Mouse (Mus musculus) thymus, adult 2 months (tissue): ENCODE results near the gene Pnliprp2. TPM values are rescaled to one million over a fixed set of nuclear protein-coding genes. Genes with fewer than 3 reads are reported as not detected.

Experiments
- DNase-seq: peaks from one replicate; pipeline ENCODE4 v3.0.0; 2021
- H3K27ac ChIP-seq: fragments of 200-500 bp; 2 replicates; pipeline ENCODE4 v1.5.1; 2012; ENCODE audit warnings: low read length, control low read depth; ENCODE audit not compliant: control insufficient read depth, insufficient read depth
- H3K27me3 ChIP-seq: fragments of 200-500 bp; 2 replicates; pipeline ENCODE4 v1.6.1; 2012; ENCODE audit warnings: mild to moderate bottlenecking, low read length, moderate library complexity, mixed read lengths; ENCODE audit not compliant: control insufficient read depth, insufficient read depth
- H3K36me3 ChIP-seq: fragments of 200-500 bp; 2 replicates; pipeline ENCODE4 v1.6.1; 2012; ENCODE audit warnings: mild to moderate bottlenecking, low read length, moderate library complexity; ENCODE audit not compliant: control insufficient read depth, insufficient read depth
- H3K4me1 ChIP-seq: fragments of 200-500 bp; replicated peaks from 2 replicates; pipeline ENCODE4 v1.6.1; 2012; ENCODE audit warnings: low read length; ENCODE audit not compliant: control insufficient read depth, insufficient read depth
- H3K4me3 ChIP-seq: fragments of 200-500 bp; 2 replicates; pipeline ENCODE4 v1.5.1; 2012; ENCODE audit warnings: mild to moderate bottlenecking, low read length, control low read depth, moderate library complexity; ENCODE audit not compliant: control insufficient read depth, insufficient read depth
- CTCF ChIP-seq: fragments of 200-500 bp; IDR thresholded peaks from 2 replicates; pipeline ENCODE4 v1.5.1; 2012; ENCODE audit warnings: mild to moderate bottlenecking, control low read depth, low read length, moderate library complexity, borderline replicate concordance; ENCODE audit not compliant: control insufficient read depth, poor library complexity, insufficient read depth; ENCODE audit errors: extremely low read depth
- POLR2A ChIP-seq: fragments of 200-500 bp; IDR thresholded peaks from 2 replicates; pipeline ENCODE4 v1.6.1; 2012; ENCODE audit warnings: mild to moderate bottlenecking, low read length, control low read depth, moderate library complexity; ENCODE audit not compliant: control insufficient read depth, poor library complexity, insufficient read depth; ENCODE audit errors: extremely low read depth
- WGBS: fragments of 180-500 bp; shearing (Covaris S2); methylation state at CpG from one replicate; pipeline ENCODE4 v1.1.7; 2018; 5-methylcytosine and 5-hydroxymethylcytosine counted together
- polyA plus RNA-seq: library from polyadenylated mRNA; depleted of rRNA; stranded (reverse); fragments of >200 nt; gene quantifications from 2 replicates; pipeline ENCODE4 v1.2.3, GENCODE M21; 2012

The Pnliprp2 gene
- polyA plus RNA-seq, 1 experiment: not detected

- DNase-seq: no peak
- H3K4me3 ChIP-seq: no peak overlapping the region
- no peaks in the 10 kb centered on the region for H3K36me3 ChIP-seq
- H3K27me3 ChIP-seq: no peaks in the 10 kb centered on the region
- TF ChIP-seq CTCF: no peak
- no peak for TF ChIP-seq POLR2A
- 98% methylated on average over 4 of the region's 4 CpGs for WGBS
- H3K4me1 ChIP-seq: no peaks in the 10 kb centered on the region
- H3K27ac ChIP-seq: no peak overlapping the region
Measured at GRCm38 (mm10) chr19:58758871-58759270, 648 bp upstream of the Pnliprp2 start.

GRCm38 (mm10) chr19:58762316-58762715, 2.8 kb downstream of the Pnliprp2 start:
- H3K4me1 ChIP-seq: no peaks in the 10 kb centered on the region
- no peaks in the 10 kb centered on the region for H3K27me3 ChIP-seq
- H3K27ac ChIP-seq: no peak overlapping the region
- no peak overlapping the region for H3K4me3 ChIP-seq
- H3K36me3 ChIP-seq: no peaks in the 10 kb centered on the region
- no peak for TF ChIP-seq POLR2A
- TF ChIP-seq CTCF: no peak
- no peak for DNase-seq
- 31% methylated on average over 6 of the region's 6 CpGs for WGBS

DNA sequence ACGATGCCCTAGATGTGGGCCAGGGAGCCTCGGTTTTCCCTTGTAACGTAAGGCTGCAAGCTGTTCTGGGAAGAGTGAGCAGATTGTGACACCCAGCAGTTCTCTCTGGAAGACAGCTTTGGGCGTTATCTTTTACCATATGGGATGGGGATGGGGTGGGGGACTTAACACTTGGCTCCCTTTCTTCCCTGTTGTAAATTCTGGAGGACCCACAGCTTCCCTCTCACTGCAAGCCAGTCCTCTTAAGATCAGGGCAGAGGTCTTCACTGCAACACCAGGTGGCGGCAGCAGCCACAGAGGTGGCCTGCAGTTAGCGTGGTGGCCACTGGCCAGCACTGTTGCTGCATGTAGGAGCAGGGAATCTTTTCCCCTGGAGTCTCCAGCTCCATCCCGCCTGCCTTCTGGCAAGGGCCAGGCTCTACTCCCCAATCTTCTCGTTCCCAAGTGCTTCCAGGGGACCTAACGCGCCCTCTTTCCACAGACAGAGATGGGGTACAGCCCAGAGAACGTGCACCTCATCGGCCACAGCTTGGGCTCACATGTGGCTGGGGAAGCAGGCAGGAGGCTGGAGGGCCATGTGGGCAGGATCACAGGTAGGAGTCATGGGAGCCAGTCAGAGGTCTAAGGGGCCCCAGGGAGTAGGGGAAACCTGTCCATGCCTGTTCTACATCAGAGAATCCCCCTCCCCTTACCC, 3.5 kb downstream of the Pnliprp2 start:
- TF ChIP-seq POLR2A (no peak), CTCF (no peak)
- DNase-seq: no peak
- 27% methylated on average over 12 of the region's 12 CpGs for WGBS

DNA sequence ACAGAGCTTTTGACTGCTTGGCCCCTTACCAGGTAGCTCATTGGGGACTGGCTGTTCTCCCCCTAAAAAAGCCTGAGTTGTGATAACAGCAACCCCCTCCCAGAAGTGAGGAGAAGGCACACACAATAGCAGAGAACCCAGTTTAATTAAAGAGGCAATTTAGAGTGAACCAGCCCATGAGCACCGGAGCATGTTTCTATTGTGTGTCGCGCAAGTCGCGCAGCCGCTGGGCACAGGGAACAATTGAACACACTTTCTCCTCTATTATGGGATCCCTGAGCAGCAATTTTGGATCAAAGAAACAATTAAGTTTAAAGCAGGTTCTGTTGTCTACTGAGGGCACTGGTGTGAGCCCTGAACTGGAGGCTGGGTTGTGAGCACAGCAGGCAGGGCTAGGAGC, 7.8 kb downstream of the Pnliprp2 start:
- TF ChIP-seq CTCF (no peak), POLR2A (no peak)
- Histone ChIP-seq H3K4me3 (no peak overlapping the region), H3K27me3 (no peaks in the 10 kb centered on the region), H3K36me3 (no peaks in the 10 kb centered on the region), H3K4me1 (no peaks in the 10 kb centered on the region), H3K27ac (no peak overlapping the region)
- no peak for DNase-seq
- WGBS: 97% methylated on average over 6 of the region's 6 CpGs

More for the DNA sequence above, 3.5 kb downstream of the Pnliprp2 start:
- H3K27ac ChIP-seq: no peak overlapping the region
- no peak overlapping the region for H3K4me3 ChIP-seq
- no peaks in the 10 kb centered on the region for H3K36me3 ChIP-seq
- no peaks in the 10 kb centered on the region for H3K27me3 ChIP-seq
- H3K4me1 ChIP-seq: no peaks in the 10 kb centered on the region

DNA sequence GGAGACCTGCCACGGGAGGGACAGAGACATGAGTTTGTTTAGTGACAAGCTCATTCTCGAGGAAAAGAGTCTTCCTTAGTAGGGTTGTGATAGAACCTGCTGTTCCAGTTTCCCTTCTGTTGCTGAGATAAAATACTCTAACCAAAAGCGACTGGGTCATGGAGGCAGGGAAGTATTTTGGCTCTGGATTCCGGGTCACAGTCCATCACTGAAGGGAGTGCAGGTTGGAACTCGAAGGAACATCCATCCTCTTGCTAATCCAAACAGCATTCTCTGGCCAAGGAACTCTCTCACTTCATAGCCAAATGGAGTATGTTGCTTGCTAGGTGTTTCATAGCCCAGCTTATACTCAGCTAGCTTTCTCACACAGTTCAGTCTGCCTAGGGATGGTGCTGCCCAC, 16.9 kb downstream of the Pnliprp2 start:
- no peak for TF ChIP-seq POLR2A
- TF ChIP-seq CTCF: no peak
- Histone ChIP-seq H3K36me3 (no peaks in the 10 kb centered on the region), H3K27ac (no peak overlapping the region), H3K4me1 (no peaks in the 10 kb centered on the region), H3K4me3 (no peak overlapping the region), H3K27me3 (no peaks in the 10 kb centered on the region)
- no peak for DNase-seq
- 76% methylated on average over 5 of the region's 5 CpGs for WGBS

DNA sequence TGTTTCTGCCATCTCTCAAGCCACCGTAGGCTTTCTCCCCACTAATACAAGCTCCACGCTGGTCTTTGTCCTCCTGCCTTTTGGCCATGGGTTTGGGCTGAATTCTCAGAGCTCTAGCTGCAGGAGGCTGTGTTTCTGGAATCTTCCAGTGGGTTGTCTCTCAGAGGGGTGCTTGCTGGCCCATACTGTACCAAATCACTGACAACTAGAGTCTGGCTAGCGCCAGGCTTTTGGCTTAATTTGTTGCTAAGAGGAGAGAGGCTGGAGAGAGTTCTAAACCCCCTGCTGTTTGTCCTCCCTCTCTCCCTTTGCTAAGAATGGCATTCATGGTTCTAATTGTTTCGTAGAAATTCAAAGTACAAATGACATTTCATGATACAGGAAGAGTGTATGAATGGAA, 22.0 kb downstream of the Pnliprp2 start:
- WGBS: 88% methylated on average over 4 of the region's 4 CpGs
- Histone ChIP-seq H3K4me1 (no peaks in the 10 kb centered on the region), H3K4me3 (no peak overlapping the region), H3K36me3 (no peaks in the 10 kb centered on the region), H3K27me3 (no peaks in the 10 kb centered on the region), H3K27ac (no peak overlapping the region)
- TF ChIP-seq POLR2A: no peak
- no peak for TF ChIP-seq CTCF
- DNase-seq: no peak

DNA sequence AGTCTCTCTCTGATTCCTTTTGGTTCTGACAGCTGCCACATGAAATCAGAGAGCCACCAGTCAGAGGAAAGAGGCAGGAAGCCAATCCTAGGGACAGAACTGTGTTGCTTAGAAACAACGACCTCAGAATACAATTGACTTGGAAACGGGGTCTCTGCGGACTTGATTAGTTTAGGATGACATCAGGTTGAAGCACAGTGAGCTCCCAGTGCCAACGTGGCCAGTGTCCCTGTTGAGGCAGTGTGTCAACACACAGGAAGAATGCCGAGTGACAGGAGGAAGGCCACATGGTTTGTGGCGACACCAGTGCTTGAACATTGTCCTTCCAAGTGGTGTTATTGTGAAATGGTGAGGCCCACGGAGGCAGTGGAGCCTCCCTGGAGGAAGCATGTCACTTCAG, 24.4 kb downstream of the Pnliprp2 start:
- Histone ChIP-seq H3K27me3 (no peaks in the 10 kb centered on the region), H3K27ac (no peak overlapping the region), H3K4me1 (no peaks in the 10 kb centered on the region), H3K36me3 (no peaks in the 10 kb centered on the region), H3K4me3 (no peak overlapping the region)
- WGBS: 30% methylated on average over 7 of the region's 7 CpGs
- DNase-seq: no peak
- TF ChIP-seq POLR2A: no peak
- TF ChIP-seq CTCF: no peak
